Mouse (Mus musculus): ENCODE results near the gene Slit3. TPM values are rescaled to one million over a fixed set of nuclear protein-coding genes. Genes with fewer than 3 reads are reported as not detected.

The Slit3 gene
- total and polyA plus RNA-seq, 3 experiments = not detected

DNA sequence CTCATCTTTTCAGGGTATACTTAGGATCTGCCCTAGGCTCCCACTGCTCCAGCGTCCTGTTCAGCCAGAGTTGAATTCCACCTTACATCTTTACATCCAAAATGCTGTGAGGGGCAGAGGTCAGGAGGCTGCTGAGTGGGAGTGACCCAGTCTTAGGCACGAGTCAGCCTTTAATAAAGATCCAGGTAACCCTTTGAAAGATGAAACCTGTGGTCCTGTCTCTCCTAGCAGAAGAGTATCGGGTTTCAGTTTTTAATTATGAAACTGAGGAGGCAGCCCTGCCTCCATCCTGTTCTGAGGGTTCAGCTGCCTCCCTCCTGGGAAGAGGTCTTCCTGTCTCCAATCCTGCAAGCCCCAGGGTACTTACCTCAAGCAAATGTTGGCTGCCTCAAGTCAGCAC lies 264.4 kb downstream of the Slit3 start:
- Histone ChIP-seq H3K27ac (ENCODE audit: control insufficient read depth, low read depth, low read length) (no peak overlapping the region), H3K79me2 (ENCODE audit: control insufficient read depth, insufficient read depth, low read length, poor library complexity) (no peaks in the 10 kb centered on the region), H3K9ac (ENCODE audit: control insufficient read depth, low read depth, low read length, poor library complexity, severe bottlenecking) (no peak overlapping the region), H3K36me3 (ENCODE audit: control insufficient read depth in 1 of 2, insufficient read depth in 2 of 2, low read length in 2 of 2) (no peaks in the 10 kb centered on the region), H3K4me3 (ENCODE audit: control insufficient read depth in 1 of 2, insufficient read depth in 1 of 2, low read depth in 2 of 2, low read length in 2 of 2) (no peak overlapping the region), H3K4me1 (ENCODE audit: control insufficient read depth in 1 of 2, insufficient read depth in 2 of 2, low read length in 2 of 2) (no peaks in the 10 kb centered on the region), H3K9me3 (replicated peaks; ENCODE audit: insufficient read depth, low read length) (no peaks in the 10 kb centered on the region), H3K27me3 (ENCODE audit: control insufficient read depth in 1 of 2, insufficient read depth in 2 of 2, low read length in 2 of 2) (no peaks in the 10 kb centered on the region)
- no peak for TF ChIP-seq NRF1 (IDR thresholded peaks at IDR 0.05; ENCODE audit: insufficient read depth, low read depth, low read length, poor library complexity, severe bottlenecking)
- TF ChIP-seq MXI1 (IDR thresholded peaks at IDR 0.05; ENCODE audit: low read depth, low read length) = no peak
- no peak for TF ChIP-seq MYC (IDR thresholded peaks at IDR 0.05; ENCODE audit: low read depth, low read length)
- no peak for TF ChIP-seq CTCF (IDR thresholded peaks at IDR 0.05 in 2 of 3, conservative IDR thresholded peaks at IDR 0.05 in 1 of 3; ENCODE audit: control insufficient read depth in 1 of 3, insufficient read depth in 1 of 3, low read depth in 2 of 3, low read length in 3 of 3, poor library complexity in 1 of 3, severe bottlenecking in 1 of 3)
- TF ChIP-seq USF1 (IDR thresholded peaks at IDR 0.05; ENCODE audit: low read depth, low read length) = no peak
- TF ChIP-seq JUND (IDR thresholded peaks at IDR 0.05; ENCODE audit: low read depth, low read length) = no peak
- no peak for TF ChIP-seq ETS1 (IDR thresholded peaks at IDR 0.05; ENCODE audit: low read depth, low read length)
- TF ChIP-seq UBTF (IDR thresholded peaks at IDR 0.05; ENCODE audit: borderline replicate concordance, insufficient read depth, low read depth, low read length) = no peak
- TF ChIP-seq KAT2A (conservative IDR thresholded peaks at IDR 0.05; ENCODE audit: low read depth, low read length) = no peak
- TF ChIP-seq ELF1 (IDR thresholded peaks at IDR 0.05; ENCODE audit: low read depth, low read length) = no peak
- TF ChIP-seq POLR2AphosphoS5 (IDR thresholded peaks at IDR 0.05; ENCODE audit: borderline replicate concordance, low read depth, low read length) = no peak
- TF ChIP-seq RCOR1 (IDR thresholded peaks at IDR 0.05; ENCODE audit: low read depth, low read length) = no peak
- no peak for TF ChIP-seq MYB (IDR thresholded peaks at IDR 0.05; ENCODE audit: low read depth, low read length)
- TF ChIP-seq MAZ (IDR thresholded peaks at IDR 0.05; ENCODE audit: low read depth, low read length) = no peak
- TF ChIP-seq POLR2AphosphoS2 (IDR thresholded peaks at IDR 0.05; ENCODE audit: low read length) = no peak
- no peak for TF ChIP-seq CHD2 (IDR thresholded peaks at IDR 0.05; ENCODE audit: low read length)
- no peak for DNase-seq (ENCODE audit: low read depth, low spot score)

DNA sequence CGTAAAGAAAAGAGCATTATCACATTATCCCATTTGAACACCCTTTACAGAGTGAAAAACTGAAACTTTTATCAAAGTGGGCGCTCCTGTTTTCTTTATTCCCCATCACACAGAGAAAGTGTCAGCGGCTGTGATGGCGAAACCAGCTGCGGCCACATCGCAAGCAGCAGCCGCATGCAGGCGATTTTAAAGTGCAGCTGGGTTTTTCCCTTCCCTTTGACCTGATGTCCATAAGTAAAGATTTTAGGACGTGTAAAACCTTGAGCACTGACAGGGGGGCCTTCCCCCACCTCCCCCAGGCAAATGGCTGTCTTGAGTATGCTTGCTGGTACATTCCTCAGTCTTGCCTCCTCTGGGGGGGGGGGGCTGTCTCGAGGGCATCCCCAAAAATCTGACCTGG lies 266.8 kb downstream of the Slit3 start:
- DNase-seq (ENCODE audit: low read depth, low spot score) = no peak
- H3K27ac ChIP-seq (ENCODE audit: control insufficient read depth, low read depth, low read length) = no peak overlapping the region
- no peaks in the 10 kb centered on the region for H3K9me3 ChIP-seq (replicated peaks; ENCODE audit: insufficient read depth, low read length)

More for the DNA sequence above, 266.8 kb downstream of the Slit3 start:
- Histone ChIP-seq H3K79me2 (ENCODE audit: control insufficient read depth, insufficient read depth, low read length, poor library complexity) (no peaks in the 10 kb centered on the region), H3K36me3 (ENCODE audit: control insufficient read depth in 1 of 2, insufficient read depth in 2 of 2, low read length in 2 of 2) (no peaks in the 10 kb centered on the region), H3K4me1 (ENCODE audit: control insufficient read depth in 1 of 2, insufficient read depth in 2 of 2, low read length in 2 of 2) (no peaks in the 10 kb centered on the region), H3K9ac (ENCODE audit: control insufficient read depth, low read depth, low read length, poor library complexity, severe bottlenecking) (no peak overlapping the region), H3K4me3 (ENCODE audit: control insufficient read depth in 1 of 2, insufficient read depth in 1 of 2, low read depth in 2 of 2, low read length in 2 of 2) (no peak overlapping the region), H3K27me3 (ENCODE audit: control insufficient read depth in 1 of 2, insufficient read depth in 2 of 2, low read length in 2 of 2) (no peaks in the 10 kb centered on the region; a peak in 1 of 4 replicates)
- TF ChIP-seq ETS1 (IDR thresholded peaks at IDR 0.05; ENCODE audit: low read depth, low read length) (no peak), HCFC1 (IDR thresholded peaks at IDR 0.05; ENCODE audit: low read depth, low read length) (no peak), MAFK (IDR thresholded peaks at IDR 0.05; ENCODE audit: borderline replicate concordance, low read depth, low read length) (no peak), EP300 (IDR thresholded peaks at IDR 0.05; ENCODE audit: low read depth in 1 of 2, low read length in 2 of 2) (no peak), NELFE (IDR thresholded peaks at IDR 0.05; ENCODE audit: low read depth, low read length) (no peak), USF1 (IDR thresholded peaks at IDR 0.05; ENCODE audit: low read depth, low read length) (no peak), CHD2 (IDR thresholded peaks at IDR 0.05; ENCODE audit: low read length) (no peak), E2F4 (IDR thresholded peaks at IDR 0.05; ENCODE audit: borderline replicate concordance, low read depth, low read length) (no peak), NRF1 (IDR thresholded peaks at IDR 0.05; ENCODE audit: insufficient read depth, low read depth, low read length, poor library complexity, severe bottlenecking) (no peak), RAD21 (IDR thresholded peaks at IDR 0.05; ENCODE audit: low read depth, low read length) (no peak), UBTF (IDR thresholded peaks at IDR 0.05; ENCODE audit: borderline replicate concordance, insufficient read depth, low read depth, low read length) (no peak), MAZ (IDR thresholded peaks at IDR 0.05; ENCODE audit: low read depth, low read length) (no peak), BHLHE40 (IDR thresholded peaks at IDR 0.05; ENCODE audit: borderline replicate concordance, low read depth, low read length) (no peak), TCF12 (IDR thresholded peaks at IDR 0.05; ENCODE audit: low read depth, low read length) (no peak), RCOR1 (IDR thresholded peaks at IDR 0.05; ENCODE audit: low read depth, low read length) (no peak), MAX (IDR thresholded peaks at IDR 0.05; ENCODE audit: low read length) (no peak), POLR2A (IDR thresholded peaks at IDR 0.05; ENCODE audit: control insufficient read depth in 1 of 2, insufficient read depth in 1 of 2, low read depth in 1 of 2, low read length in 2 of 2, poor library complexity in 1 of 2) (no peak), SIN3A (IDR thresholded peaks at IDR 0.05; ENCODE audit: low read length) (no peak), ZC3H11A (IDR thresholded peaks at IDR 0.05; ENCODE audit: low read depth, low read length) (no peak), POLR2AphosphoS5 (IDR thresholded peaks at IDR 0.05; ENCODE audit: borderline replicate concordance, low read depth, low read length) (no peak)

Data from MEL (cell line).